Mouse (Mus musculus): ENCODE data around the gene Glud1. TPM values are rescaled to one million over a fixed set of nuclear protein-coding genes. Genes with fewer than 3 reads are reported as not detected.

Glud1 gene
- total RNA-seq, 2 experiments from 2014 or later = 320 to 321 TPM

GRCm38 (mm10) chr14:34370203-34370602 lies 59.7 kb downstream of the Glud1 start:
- intact Hi-C loops (cut with DNase I) = no loop called here
- DNase-seq (ENCODE audit: low spot score in 2 of 2) = no peak

DNA sequence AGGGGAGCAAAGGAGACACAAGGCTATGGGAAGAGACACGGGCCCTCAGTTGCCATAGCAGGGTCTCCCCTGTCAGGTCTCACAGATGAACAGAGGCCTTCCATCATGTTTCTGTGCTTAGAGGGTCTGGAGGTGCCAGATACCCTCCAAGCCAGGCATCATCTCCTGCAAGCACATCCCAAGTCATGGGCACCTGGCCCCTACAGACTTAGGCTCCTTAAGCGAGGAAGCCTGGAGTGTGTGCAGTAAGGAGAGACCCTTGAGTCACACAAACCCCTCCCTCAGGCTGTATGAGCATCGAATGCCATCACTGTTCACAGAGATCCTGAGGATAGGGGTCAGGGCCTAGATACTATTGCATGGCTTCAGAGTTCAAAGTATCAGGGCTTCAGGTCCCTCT lies 60.4 kb downstream of the Glud1 start:
- intact Hi-C loops (cut with DNase I) = no loop called here
- no peak for DNase-seq (ENCODE audit: low spot score in 2 of 2)

DNA sequence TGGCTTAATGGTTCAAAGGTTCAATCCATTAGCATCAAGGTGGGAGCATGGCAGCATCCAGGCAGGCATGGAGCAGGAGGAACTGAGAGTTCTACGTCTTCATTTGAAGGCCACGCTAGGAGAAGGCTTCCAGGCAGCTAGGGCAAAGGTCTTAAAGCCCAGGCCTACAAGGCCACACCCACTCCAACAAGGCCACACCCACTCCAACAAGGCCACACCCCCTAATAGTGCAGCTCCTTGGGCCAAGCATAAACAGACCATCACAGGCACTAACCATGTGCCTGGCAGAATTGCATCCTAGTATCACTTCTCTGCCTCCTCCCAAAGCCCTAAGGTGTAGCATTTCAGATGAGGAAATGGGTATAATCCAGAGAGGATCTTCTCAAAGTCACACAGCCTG lies 61.2 kb downstream of the Glud1 start:
- intact Hi-C loops (cut with DNase I) = loop anchor here (1.0 kb wide), 1 partner anchor 199 kb away; no protein-coding TSS in a partner anchor
- no peak for DNase-seq (ENCODE audit: low spot score in 2 of 2)

DNA sequence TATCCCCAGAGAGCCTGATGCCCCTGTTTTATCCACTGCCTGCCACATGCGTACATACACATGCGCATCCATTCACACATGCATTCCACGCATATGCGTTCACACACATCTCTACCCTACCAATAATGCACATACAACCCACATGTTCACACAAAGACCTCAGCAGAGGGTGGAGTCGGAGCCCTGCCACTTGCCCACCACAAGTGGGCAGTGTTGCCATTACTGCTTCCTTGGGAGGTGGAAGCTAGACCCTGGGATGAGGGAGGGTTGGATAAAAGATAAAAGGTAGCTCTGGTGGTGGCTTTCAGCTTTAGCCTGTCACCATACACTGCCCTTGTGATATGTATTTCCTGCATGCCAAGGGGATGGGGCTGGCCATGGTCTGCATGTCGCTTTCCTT lies 62.1 kb downstream of the Glud1 start:
- DNase-seq (ENCODE audit: low spot score in 2 of 2) = peak; percentile 57 to 64
- intact Hi-C loops (cut with DNase I) = loop anchor here (1.0 kb wide), 1 partner anchor 198 kb away; no protein-coding TSS in a partner anchor

DNA sequence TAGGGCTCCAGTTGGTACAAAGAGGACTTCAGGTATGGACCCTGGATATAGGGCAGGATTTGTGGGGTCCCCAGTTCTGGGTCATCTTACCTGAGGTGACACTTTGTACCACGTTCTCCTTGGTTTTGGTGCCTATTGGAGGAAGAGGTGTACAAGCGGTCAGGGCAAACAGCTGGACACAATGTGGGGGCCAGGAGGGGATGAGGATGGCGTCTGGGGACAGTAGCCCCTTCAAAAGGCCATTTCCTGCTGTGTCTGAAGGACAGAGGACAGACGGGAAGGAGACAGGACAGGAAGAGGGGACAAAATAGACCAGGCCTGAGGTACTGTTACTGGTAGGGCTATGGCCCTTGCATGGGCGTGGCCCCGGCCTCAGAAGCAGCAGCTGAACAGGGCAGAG lies 63.1 kb downstream of the Glud1 start:
- intact Hi-C loops (cut with DNase I) = no loop called here
- DNase-seq (ENCODE audit: low spot score in 2 of 2) = no peak

GRCm38 (mm10) chr14:34374577-34374976 lies 64.0 kb downstream of the Glud1 start, which contains the start of gene Sncg:
Gene Sncg, minus strand, starts transcription at chr14:34374789.
- intact Hi-C loops (cut with DNase I) = no loop called here
- no peak for DNase-seq (ENCODE audit: low spot score in 2 of 2)

DNA sequence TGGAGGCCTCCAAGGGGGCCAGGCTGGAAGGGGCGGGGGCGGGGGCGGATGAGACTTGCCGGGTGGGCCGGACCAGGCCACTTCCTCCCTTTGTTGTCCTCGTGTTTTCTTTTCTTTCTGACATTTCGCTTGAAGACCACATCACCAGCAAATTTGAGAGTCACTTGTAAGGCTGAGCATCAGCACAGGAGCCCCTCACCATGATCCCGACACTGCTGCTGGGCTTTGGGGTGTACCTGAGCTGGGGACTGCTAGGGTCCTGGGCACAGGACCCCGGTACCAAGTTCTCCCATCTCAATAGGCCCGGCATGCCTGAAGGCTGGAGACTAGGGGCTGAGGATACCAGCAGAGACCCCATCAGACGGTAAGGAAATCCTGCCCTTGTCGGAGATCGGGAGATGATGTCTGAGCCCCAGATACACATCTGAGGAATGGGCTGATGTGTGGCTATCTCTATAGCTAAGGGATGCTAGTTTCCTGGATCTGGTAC lies 64.9 kb downstream of the Glud1 start, which contains the start of gene Mmrn2:
Gene Mmrn2, plus strand, starts transcription at position 51 of the 490 bp plus-strand sequence.
- no peak for DNase-seq (ENCODE audit: low spot score in 2 of 2)
- intact Hi-C loops (cut with DNase I) = no loop called here

DNA sequence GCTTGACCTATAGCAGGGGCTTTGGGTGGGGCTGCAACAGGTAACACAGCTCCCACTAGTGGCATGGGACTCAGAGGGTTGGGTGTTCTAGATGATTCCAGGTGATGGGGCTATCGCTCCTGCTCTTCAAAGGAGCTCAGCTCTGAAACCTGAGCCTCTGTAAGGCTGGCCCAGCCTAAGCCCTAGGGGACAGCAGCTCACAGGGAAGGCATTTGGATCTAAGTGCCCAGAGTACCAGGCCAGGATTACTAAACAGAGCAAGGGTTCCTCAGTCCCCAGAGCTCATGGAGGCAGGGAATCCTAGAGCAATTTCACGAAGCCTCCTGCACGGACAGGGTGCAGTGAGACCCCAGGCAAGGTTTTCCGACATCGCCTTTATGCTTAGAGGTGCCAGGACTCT lies 65.4 kb downstream of the Glud1 start:
- intact Hi-C loops (cut with DNase I) = no loop called here
- no peak for DNase-seq (ENCODE audit: low spot score in 2 of 2)

DNA sequence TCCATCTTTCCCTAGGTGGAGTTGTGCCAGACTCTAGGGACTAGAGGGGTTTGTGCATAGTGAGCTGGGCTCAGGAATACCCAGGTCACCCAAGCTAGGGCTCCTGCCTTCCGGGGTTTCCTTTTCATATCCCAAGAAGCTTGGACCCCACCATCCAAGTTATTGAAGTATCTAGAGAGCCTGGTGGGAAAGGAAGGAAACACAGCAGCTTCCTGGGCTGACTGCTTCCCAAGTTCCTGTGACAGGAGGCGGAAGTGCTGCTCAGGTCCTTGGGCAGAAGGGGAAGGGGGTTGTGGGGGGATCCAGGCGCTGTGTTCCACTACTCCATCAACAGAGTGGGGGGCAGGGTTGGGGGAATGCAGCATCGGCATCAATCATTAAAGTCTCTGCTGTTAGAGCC lies 66.6 kb downstream of the Glud1 start:
- intact Hi-C loops (cut with DNase I) = no loop called here
- DNase-seq (ENCODE audit: low spot score in 2 of 2) = no peak

GRCm38 (mm10) chr14:34378560-34379331 lies 68.2 kb downstream of the Glud1 start:
- intact Hi-C loops (cut with DNase I) = no loop called here
- DNase-seq (ENCODE audit: low spot score in 2 of 2) = no peak

DNA sequence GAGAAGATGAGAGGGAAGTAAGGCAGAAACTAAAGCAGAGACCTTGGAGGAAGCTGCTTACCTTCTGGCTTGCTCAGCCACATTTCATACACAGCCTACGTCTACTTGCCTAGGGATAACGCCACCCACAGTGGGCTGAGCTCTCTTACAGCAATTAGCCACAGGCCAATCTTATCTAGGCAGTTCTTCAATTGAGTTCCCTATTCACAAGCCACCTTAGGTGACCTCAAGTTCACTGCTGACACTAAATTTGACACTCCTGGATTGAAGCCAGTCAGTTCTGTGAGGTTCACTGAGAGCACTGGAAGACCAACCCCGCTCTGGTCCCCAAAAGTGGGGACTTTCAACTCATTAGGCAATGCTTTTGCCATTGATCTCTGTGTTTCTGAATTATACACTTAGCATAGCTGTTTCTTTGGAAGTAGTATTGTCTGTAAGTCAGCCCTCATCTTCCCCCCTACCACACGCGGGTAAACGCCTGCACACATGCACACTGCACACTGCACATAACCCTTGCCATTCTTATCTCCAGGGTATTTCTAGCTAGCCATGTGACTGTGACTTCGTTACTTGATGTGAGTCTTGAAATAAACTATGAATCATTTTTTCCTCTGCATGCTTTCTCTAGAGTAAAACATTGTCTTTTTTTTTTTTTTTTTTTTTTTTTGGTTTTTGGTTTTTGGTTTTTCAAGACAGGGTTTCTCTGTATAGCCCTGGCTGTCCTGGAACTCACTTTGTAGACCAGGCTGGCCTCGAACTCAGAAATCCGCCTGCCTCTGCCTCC lies 72.6 kb downstream of the Glud1 start:
- peak in 1 of 2 experiments; percentile 38 for DNase-seq (ENCODE audit: low spot score in 2 of 2)
- intact Hi-C loops (cut with DNase I) = no loop called here

- intact Hi-C loops (cut with DNase I) = no loop called here
- DNase-seq (ENCODE audit: low spot score in 2 of 2) = no peak
These were observed 82.8 kb downstream of the Glud1 start for GRCm38 (mm10) chr14:34393295-34393694.

Other genes with a start within 250 kb of the Glud1 start
- gene Anxa8, start 224.7 kb upstream of the Glud1 start, total RNA-seq (2021) = under 1 TPM; 0.76 to 0.97 TPM
- not detected for gene A630023A22Rik, start 208.0 kb upstream of the Glud1 start, total RNA-seq (2021)
- gene Npy4r, start 158.2 kb upstream of the Glud1 start, total RNA-seq (2021) = not detected
- 1 to 10 TPM; 1.7 to 2.7 TPM for gene Gprin2, start 109.1 kb upstream of the Glud1 start, total RNA-seq (2021)
- gene Syt15, start 91.1 kb upstream of the Glud1 start, total RNA-seq (2021) = 1 to 10 TPM in 1 of 2 experiments, under 1 TPM in 1; 0.83 to 1.4 TPM
- gene Shld2, start 234 bp upstream of the Glud1 start, total RNA-seq (2021) = 10 to 100 TPM; 11.2 to 11.8 TPM
- gene Fam25c, start 44.7 kb downstream of the Glud1 start, total RNA-seq (2021) = not detected
- 1 to 10 TPM; 2.2 to 2.7 TPM for gene Sncg, start 64.1 kb downstream of the Glud1 start, total RNA-seq (2021)
- 1 to 10 TPM; 4.2 to 4.6 TPM for gene Mmrn2, start 64.7 kb downstream of the Glud1 start, total RNA-seq (2021)
- gene Bmpr1a, start 192.6 kb downstream of the Glud1 start, total RNA-seq (2021) = 10 to 100 TPM; 31.0 to 34.5 TPM
- not detected for gene 9230112D13Rik, start 212.1 kb downstream of the Glud1 start, total RNA-seq (2021)

All from left cerebral cortex, postnatal 14 days (tissue).